Mouse (Mus musculus): ENCODE results near the gene Ecel1. TPM values are rescaled to one million over a fixed set of nuclear protein-coding genes. Genes with fewer than 3 reads are reported as not detected.

Gene Ecel1
- total RNA-seq, 2 experiments from 2014 or later: not detected

DNA sequence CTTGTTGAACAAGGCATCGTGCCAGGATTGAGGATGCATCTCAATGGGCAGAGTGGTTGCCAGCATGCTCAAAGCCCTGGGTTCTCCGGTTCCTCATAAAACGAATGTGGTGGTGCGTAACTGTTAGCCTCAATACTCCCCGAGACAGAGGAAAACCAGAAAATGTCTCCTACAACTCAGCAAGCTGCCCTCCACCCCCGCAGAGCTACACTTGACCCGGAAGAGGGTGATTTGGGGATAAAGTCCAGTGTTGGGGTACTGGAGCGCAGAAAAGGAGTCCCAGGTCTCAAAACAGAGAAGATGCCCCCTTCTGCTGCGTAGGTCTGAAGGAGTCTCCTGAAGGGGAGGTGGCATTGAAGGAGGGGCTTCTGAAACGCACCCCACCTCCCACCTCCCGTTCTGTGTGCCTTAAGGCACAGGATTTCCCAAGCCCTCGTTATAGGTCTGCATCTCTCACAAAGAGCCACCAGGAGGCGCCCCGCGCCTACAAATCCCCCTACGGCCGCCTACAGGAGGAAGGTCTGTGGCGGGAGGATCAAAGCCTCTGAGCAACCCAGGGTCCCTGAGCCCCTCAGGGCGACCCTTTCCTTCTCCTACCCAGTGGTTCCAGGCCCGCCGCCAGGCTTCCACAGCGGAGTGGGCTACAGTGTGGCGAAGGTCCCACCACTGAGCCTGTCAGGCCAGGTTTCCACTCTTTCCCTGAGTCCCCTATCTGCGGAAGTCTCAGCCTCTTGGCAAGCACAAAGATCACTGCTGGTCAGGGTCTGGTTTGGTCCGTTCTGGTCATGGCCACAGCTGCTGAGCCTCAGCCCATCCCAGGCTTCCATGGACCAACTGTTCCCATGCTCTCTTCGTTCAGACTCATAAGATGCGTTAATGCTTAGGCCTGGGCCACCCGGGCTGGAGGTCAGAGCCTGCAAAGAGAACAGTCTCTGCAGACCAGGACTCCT lies 18.0 kb upstream of the Ecel1 start:
- intact Hi-C loops (cut with DNase I): loop anchor here (1.0 kb wide), 1 partner anchor 13 kb away; no protein-coding TSS in a partner anchor
- DNase-seq (ENCODE audit: low spot score): peak; percentile 24

DNA sequence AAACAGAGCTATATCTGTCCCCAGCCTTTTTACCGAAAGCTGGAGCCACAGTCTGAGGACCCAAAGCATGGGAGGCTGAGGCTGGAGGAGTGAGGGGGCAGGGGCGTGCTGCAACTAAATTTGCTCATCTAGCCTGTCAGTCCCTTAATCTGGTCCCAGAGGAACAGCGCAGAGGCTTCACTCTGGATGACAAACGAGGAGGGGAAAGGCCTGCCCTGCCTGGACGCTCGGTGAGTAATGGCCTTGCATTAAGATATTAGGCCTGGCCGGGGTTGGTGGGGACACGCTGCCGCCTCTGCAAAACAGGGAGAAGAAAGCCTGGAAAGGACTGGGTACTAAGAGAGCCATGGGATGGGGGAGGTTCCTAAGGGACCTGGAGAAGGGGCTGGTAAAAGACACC lies 16.0 kb upstream of the Ecel1 start:
- intact Hi-C loops (cut with DNase I): no loop called here
- no peak for DNase-seq (ENCODE audit: low spot score)

GRCm38 (mm10) chr1:87171312-87171711 lies 15.0 kb upstream of the Ecel1 start:
- intact Hi-C loops (cut with DNase I): no loop called here

DNA sequence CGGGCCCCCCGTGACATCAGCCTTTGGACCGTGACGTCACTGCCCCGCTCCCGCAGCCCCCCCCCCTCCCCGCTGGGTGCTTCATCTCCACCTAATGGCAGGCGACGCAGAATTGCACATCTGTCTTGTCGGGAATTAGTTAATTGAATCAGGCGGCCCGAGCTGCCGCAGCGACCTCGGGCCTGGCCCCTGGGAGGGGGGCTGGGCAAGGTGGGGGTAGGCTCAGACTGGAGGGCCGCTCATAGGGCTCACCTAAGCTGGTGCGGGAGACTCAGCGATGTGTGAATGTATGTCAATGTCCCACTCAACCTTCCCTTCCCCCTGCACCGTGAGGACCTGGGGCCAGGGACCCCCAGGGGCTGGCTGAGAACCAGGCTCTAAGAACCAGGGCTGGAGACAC lies 14.1 kb upstream of the Ecel1 start:
- intact Hi-C loops (cut with DNase I): no loop called here
- no peak for DNase-seq (ENCODE audit: low spot score)

More at GRCm38 (mm10) chr1:87171312-87171711, 15.0 kb upstream of the Ecel1 start:
- no peak for DNase-seq (ENCODE audit: low spot score)

- intact Hi-C loops (cut with DNase I): no loop called here
- no peak for DNase-seq (ENCODE audit: low spot score)
Observed at GRCm38 (mm10) chr1:87164796-87165184, 8.5 kb upstream of the Ecel1 start.

GRCm38 (mm10) chr1:87164164-87164795 lies 8.0 kb upstream of the Ecel1 start:
- no peak for DNase-seq (ENCODE audit: low spot score)
- intact Hi-C loops (cut with DNase I): no loop called here

DNA sequence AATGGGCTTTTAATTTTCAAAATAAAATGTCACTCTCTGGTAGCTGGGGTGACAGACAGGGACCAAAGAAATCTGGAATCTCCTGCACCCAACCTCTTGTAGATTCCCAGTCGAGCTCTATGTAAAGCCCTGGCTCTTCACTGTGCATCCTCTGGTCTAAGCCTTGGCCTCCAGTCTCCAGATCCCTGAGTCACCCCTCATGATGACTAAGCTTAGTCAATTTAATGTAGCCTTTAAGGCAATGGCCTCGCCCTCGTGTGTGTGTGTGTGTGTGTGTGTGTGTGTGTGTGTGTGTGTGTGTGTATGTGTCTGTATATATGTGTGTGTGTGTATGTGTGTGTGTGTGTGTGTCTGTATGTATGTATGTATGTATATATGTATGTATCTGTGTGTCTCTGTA lies 3.1 kb upstream of the Ecel1 start:
- intact Hi-C loops (cut with DNase I): no loop called here
- no peak for DNase-seq (ENCODE audit: low spot score)

- intact Hi-C loops (cut with DNase I): no loop called here
- DNase-seq (ENCODE audit: low spot score): no peak
Observed at GRCm38 (mm10) chr1:87155531-87156198, 656 bp downstream of the Ecel1 start.

DNA sequence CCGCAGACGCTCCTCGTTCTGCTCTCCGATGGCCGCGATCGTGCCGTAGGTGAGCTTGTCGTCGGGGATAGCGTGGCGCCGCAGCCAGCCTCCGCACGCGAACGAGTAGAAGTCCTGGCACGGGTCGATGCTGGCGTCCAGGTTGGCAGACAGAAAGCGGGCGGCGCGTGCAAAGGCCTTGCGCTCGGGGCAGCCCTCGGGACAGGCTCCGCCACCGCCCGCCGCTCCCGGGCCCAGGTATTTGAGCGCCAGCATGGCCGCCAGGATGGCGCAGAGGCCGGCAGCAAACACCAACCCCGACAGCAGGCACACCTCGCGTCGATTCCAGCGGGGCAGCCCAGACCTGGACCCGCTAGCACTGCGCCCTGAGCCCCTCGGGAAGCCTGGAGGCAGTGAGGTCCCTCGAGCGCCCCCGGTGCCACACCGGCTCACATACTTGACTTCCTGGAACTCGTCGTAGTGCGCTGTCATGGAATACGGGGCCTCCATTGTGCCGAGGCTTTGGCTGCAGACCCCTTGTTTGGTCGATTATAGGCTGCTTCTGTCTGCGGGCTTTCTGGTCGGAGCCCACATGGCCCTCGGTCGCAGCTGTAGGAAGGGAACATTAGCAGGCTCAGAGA lies 1.7 kb downstream of the Ecel1 start:
- no peak for DNase-seq (ENCODE audit: low spot score)
- intact Hi-C loops (cut with DNase I): no loop called here

GRCm38 (mm10) chr1:87153776-87154500 lies 2.4 kb downstream of the Ecel1 start:
- intact Hi-C loops (cut with DNase I): no loop called here
- no peak for DNase-seq (ENCODE audit: low spot score)

DNA sequence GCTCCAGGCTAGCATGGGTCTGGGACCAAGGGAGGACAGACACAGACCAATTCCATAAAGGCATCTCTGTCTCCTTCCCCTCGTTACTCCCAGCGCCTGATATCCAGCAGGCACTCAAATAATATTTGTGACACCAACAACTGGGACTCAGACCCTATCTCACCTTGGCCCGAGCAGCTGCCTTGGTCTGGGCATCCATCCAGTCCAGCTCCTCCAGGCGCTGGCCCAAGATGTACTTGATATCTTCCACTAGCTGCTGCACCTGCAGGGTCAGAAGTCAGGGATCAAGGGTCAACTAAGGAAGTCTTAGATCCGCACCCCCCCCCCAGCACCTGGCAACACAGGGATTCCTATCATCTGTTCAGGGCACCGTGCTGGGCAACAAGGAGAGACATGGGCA lies 5.0 kb downstream of the Ecel1 start:
- DNase-seq (ENCODE audit: low spot score): no peak
- intact Hi-C loops (cut with DNase I): no loop called here

GRCm38 (mm10) chr1:87149422-87149821 lies 6.9 kb downstream of the Ecel1 start:
- no peak for DNase-seq (ENCODE audit: low spot score)
- intact Hi-C loops (cut with DNase I): no loop called here

DNA sequence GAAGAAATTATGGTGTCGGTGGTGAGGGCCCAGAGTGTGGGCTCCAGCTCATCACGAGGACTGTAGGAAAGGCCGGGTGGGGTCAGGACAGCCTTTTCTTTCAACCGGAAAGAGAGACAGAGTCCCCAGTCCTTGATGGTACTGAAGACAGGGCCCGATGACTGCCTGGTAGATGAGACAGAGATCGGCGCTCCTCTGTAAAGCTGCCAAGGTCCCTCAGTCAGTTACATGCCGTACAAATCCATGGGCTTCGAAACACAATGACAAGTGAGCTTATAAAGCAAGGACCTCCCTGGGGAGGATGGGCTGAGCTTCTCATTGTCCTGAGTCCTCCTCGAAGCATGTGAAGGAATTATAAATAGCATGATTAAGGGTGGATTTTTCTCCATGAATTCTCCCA lies 13.2 kb downstream of the Ecel1 start:
- intact Hi-C loops (cut with DNase I): no loop called here
- DNase-seq (ENCODE audit: low spot score): no peak

- intact Hi-C loops (cut with DNase I): no loop called here
- no peak for DNase-seq (ENCODE audit: low spot score)
Observed at GRCm38 (mm10) chr1:87142456-87142855, 13.9 kb downstream of the Ecel1 start.

DNA sequence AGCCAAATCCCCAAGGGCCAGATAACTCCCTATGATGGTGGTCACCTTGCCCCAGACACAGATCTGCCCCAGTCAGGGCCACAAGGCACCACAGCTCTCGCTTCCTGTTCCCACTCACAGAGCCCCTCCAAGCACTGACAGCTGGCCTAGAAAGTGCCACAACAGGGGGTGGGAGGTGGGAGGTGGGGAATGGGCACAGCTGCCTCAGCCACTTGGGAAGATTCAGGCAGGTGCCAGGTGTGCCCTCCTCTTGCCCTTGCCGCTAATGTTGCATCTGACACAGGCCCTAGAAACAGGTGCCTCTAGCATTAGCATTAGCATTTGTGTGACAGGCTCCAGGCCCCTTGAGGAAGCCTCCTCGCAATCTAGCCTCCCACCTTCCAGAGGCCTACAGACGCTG lies 14.8 kb downstream of the Ecel1 start:
- no peak for DNase-seq (ENCODE audit: low spot score)
- intact Hi-C loops (cut with DNase I): no loop called here

DNA sequence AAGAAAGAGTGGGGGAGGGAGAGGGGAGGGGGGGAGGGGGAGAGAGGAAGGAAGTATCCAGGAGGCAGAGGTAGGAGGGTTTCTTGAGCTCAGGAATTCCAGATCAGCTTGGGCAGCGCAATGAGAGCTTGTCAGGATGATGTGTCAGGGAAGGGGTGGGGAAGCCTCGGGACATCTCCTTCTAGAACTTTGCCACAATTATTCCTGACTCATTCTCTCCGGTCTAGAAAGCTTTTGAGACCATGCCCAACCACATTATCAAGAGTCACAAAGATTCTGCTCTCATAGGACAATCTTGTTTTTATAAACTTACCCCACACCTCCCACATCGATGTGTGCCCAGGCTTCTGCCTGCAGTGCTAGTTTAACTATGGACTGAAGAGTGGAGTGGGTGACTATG lies 24.5 kb downstream of the Ecel1 start:
- intact Hi-C loops (cut with DNase I): no loop called here
- no peak for DNase-seq (ENCODE audit: low spot score)

GRCm38 (mm10) chr1:87127206-87128030 lies 28.9 kb downstream of the Ecel1 start:
- no peak for DNase-seq (ENCODE audit: low spot score)
- intact Hi-C loops (cut with DNase I): no loop called here

DNA sequence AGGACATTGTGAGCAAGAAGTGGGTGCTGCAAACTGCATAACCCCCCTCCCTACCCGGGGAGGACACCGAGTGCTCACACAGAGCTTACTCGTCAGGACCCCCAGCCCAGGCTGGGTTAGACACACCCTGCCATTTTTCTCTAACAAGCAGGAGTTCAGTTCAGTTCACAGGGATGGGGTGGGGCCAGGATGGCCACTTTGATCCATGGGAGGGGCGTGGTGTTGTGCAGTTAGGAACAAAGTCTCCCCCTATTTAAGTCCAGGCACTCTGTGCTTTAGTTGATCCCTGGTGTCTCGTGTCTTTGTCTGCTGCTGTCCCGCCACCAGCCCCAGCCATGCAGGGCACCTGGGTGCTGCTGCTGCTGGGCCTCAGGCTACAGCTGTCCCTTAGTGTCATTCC lies 31.6 kb downstream of the Ecel1 start, which contains the start of gene Akp3:
Akp3 (plus strand) TSS at position 301 of the 400 bp plus-strand sequence.
- intact Hi-C loops (cut with DNase I): no loop called here
- no peak for DNase-seq (ENCODE audit: low spot score)

DNA sequence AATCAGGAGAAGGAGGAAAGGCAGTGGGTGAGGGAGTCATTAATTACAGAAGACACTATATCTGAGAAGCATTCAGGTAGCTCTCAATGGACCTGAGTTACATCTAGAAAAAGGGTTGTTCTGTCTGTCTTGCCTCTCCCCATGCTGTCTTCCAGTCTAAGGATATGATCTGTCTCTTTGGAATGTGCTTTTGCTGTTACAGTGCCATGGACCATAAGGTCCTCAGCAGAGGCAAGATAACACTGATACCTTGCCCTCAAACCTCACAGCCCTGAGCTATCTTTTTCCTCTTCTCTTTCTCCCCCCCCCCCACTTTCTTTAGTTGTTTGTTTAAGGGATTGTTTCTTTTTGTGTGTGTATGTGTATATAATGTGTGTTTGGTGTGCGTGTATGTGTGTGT lies 41.5 kb downstream of the Ecel1 start:
- intact Hi-C loops (cut with DNase I): no loop called here
- DNase-seq (ENCODE audit: low spot score): no peak

Data from heart, postnatal 25 days (tissue).